Mouse (Mus musculus) lung, embryonic 14.5 days (tissue): Measurements from ENCODE around the gene Jak3. TPM values are rescaled to one million over a fixed set of nuclear protein-coding genes. Genes with fewer than 3 reads are reported as not detected.

Experiments used
- microRNA-seq: library from miRNA; unstranded; fragments of <30 nt; microRNA quantifications from one replicate; pipeline ENCODE4, GENCODE M21; 2016; ENCODE audit warnings: borderline number of aligned reads
- polyA plus RNA-seq: library from polyadenylated mRNA; unstranded; fragments of >200 nt; fragmentation: Nextera tagmentation; extraction: Ambion mirVana; gene quantifications from 2 replicates; pipeline ENCODE4 v1.2.1, GENCODE M21; 2014

Jak3 gene
- polyA plus RNA-seq, 1 experiment from 2014 or later = 7.8 TPM

Small RNAs within 50 kb of the gene (microRNA-seq; reads per million reads assigned to microRNA genes)
- gene Mir6769b = not detected

Other genes starting within 250 kb of the Jak3 start
- gene Abhd8, start 212.6 kb upstream of the Jak3 start, polyA plus RNA-seq = 36.6 and 47.8 TPM in 2 replicates
- 134 and 135 TPM in 2 replicates for gene Mrpl34, start 211.3 kb upstream of the Jak3 start, polyA plus RNA-seq
- gene Dda1, start 207.1 kb upstream of the Jak3 start, polyA plus RNA-seq = 101 and 111 TPM in 2 replicates
- gene Ano8, start 190.3 kb upstream of the Jak3 start, polyA plus RNA-seq = 2.4 and 3.1 TPM in 2 replicates
- gene Gtpbp3, start 188.2 kb upstream of the Jak3 start, polyA plus RNA-seq = 7.6 and 9.6 TPM in 2 replicates
- gene Plvap, start 164.5 kb upstream of the Jak3 start, polyA plus RNA-seq = 123 and 135 TPM in 2 replicates
- gene Ccdc194, start 150.6 kb upstream of the Jak3 start, polyA plus RNA-seq = 1.0 TPM in 2 replicates
- 15.0 and 16.6 TPM in 2 replicates for gene Bst2, start 138.8 kb upstream of the Jak3 start, polyA plus RNA-seq
- gene Mvb12a, start 133.4 kb upstream of the Jak3 start, polyA plus RNA-seq = 89.3 and 106 TPM in 2 replicates
- gene Tmem221, start 117.4 kb upstream of the Jak3 start, polyA plus RNA-seq = 1.9 and 3.2 TPM in 2 replicates
- 0.07 TPM in 1 of 2 replicates, not detected in the other for gene Nxnl1, start 109.7 kb upstream of the Jak3 start, polyA plus RNA-seq
- 18.5 and 19.9 TPM in 2 replicates for gene Slc27a1, start 107.4 kb upstream of the Jak3 start, polyA plus RNA-seq
- gene Pgls, start 84.1 kb upstream of the Jak3 start, polyA plus RNA-seq = 251 and 253 TPM in 2 replicates
- 2.4 and 4.6 TPM in 2 replicates for gene Fam129c, start 78.6 kb upstream of the Jak3 start, polyA plus RNA-seq
- 87.5 and 90.5 TPM in 2 replicates for gene Colgalt1, start 65.3 kb upstream of the Jak3 start, polyA plus RNA-seq
- 0.46 and 0.64 TPM in 2 replicates for gene Unc13a, start 4.5 kb upstream of the Jak3 start, polyA plus RNA-seq
- gene Insl3, start 12.9 kb downstream of the Jak3 start, polyA plus RNA-seq = 0.87 and 1.0 TPM in 2 replicates
- gene B3gnt3, start 25.5 kb downstream of the Jak3 start, polyA plus RNA-seq = 2.1 and 2.3 TPM in 2 replicates
- 3.9 and 4.5 TPM in 2 replicates for gene Fcho1, start 49.4 kb downstream of the Jak3 start, polyA plus RNA-seq
- gene Zfp709, start 205.7 kb downstream of the Jak3 start, polyA plus RNA-seq = 7.1 and 8.2 TPM in 2 replicates
- gene Zfp882, start 232.3 kb downstream of the Jak3 start, polyA plus RNA-seq = 5.2 and 5.4 TPM in 2 replicates
- gene Zfp617, start 232.3 kb downstream of the Jak3 start, polyA plus RNA-seq = 25.3 and 25.9 TPM in 2 replicates